Mouse (Mus musculus) urinary bladder, postnatal 14 days (tissue): ENCODE measurements around the gene Tnk1.
A peak's percentile ranks its signal among the peaks of the same experiment; 100 is the strongest.

Experiments
- DNase-seq: peaks from one replicate; pipeline ENCODE4 v3.0.0; 2021; ENCODE audit warnings: low spot score

The Tnk1 gene

GRCm38 (mm10) chr11:69858113-69858998 is at the start of gene Tnk1:
TSS of gene Tnk1 (minus strand) at chr11:69858730.
- DNase-seq: peak; percentile 74

GRCm38 (mm10) chr11:69904311-69904710 is 45.8 kb upstream of the Tnk1 start:
- no peak for DNase-seq

- DNase-seq: no peak
Measured at GRCm38 (mm10) chr11:69902972-69903371, 44.4 kb upstream of the Tnk1 start.

- peak; percentile 35 for DNase-seq
Measured at GRCm38 (mm10) chr11:69901993-69902392, 43.5 kb upstream of the Tnk1 start.

- peak; percentile 94 for DNase-seq
Measured at GRCm38 (mm10) chr11:69901406-69901846, 42.9 kb upstream of the Tnk1 start.

- DNase-seq: peak; percentile 91
Measured at GRCm38 (mm10) chr11:69900471-69901405, 42.2 kb upstream of the Tnk1 start, which contains the start of the genes 2810408A11Rik and Neurl4. TSS of gene 2810408A11Rik (minus strand) at chr11:69900987. TSS of gene Neurl4 (plus strand) at chr11:69901072.

- DNase-seq: no peak
Measured at GRCm38 (mm10) chr11:69899870-69900269, 41.3 kb upstream of the Tnk1 start.

- no peak for DNase-seq
Measured at GRCm38 (mm10) chr11:69895291-69895690, 36.8 kb upstream of the Tnk1 start, which contains the start of gene Acap1. TSS of gene Acap1 (minus strand) at chr11:69895539.

GRCm38 (mm10) chr11:69894671-69895070 is 36.1 kb upstream of the Tnk1 start:
- peak; percentile 50 for DNase-seq

GRCm38 (mm10) chr11:69891482-69891881 is 33.0 kb upstream of the Tnk1 start:
- DNase-seq: no peak

GRCm38 (mm10) chr11:69886907-69887635 is 28.5 kb upstream of the Tnk1 start:
- DNase-seq: no peak

- DNase-seq: no peak
Measured at GRCm38 (mm10) chr11:69884663-69885062, 26.1 kb upstream of the Tnk1 start.

- no peak for DNase-seq
Measured at GRCm38 (mm10) chr11:69884240-69884639, 25.7 kb upstream of the Tnk1 start.

GRCm38 (mm10) chr11:69883527-69884151 is 25.1 kb upstream of the Tnk1 start:
- peak; percentile 32 for DNase-seq

GRCm38 (mm10) chr11:69883066-69883465 is 24.5 kb upstream of the Tnk1 start:
- peak; percentile 42 for DNase-seq

GRCm38 (mm10) chr11:69881787-69882670 is 23.5 kb upstream of the Tnk1 start:
- no peak for DNase-seq

GRCm38 (mm10) chr11:69880853-69881603 is 22.5 kb upstream of the Tnk1 start, which contains the start of gene Kctd11:
TSS of gene Kctd11 (minus strand) at chr11:69881406.
- DNase-seq: peak; percentile 95

GRCm38 (mm10) chr11:69880506-69880852 is 21.9 kb upstream of the Tnk1 start:
- peak; percentile 77 for DNase-seq

GRCm38 (mm10) chr11:69879711-69880110 is 21.2 kb upstream of the Tnk1 start:
- no peak for DNase-seq
